Mouse (Mus musculus) erythroblast, embryonic 14.5 days (primary cell): ENCODE data around the gene Ankrd13b.

Source experiments
- GATA1 ChIP-seq: IDR thresholded peaks from 2 replicates; pipeline ENCODE4 v1.6.1; 2012; ENCODE audit warnings: low read length, inconsistent platforms, mixed read lengths
- TAL1 ChIP-seq: IDR thresholded peaks from 3 replicates; pipeline ENCODE4 v1.6.1; 2012; ENCODE audit warnings: low read length, inconsistent platforms, mixed read lengths

DNA sequence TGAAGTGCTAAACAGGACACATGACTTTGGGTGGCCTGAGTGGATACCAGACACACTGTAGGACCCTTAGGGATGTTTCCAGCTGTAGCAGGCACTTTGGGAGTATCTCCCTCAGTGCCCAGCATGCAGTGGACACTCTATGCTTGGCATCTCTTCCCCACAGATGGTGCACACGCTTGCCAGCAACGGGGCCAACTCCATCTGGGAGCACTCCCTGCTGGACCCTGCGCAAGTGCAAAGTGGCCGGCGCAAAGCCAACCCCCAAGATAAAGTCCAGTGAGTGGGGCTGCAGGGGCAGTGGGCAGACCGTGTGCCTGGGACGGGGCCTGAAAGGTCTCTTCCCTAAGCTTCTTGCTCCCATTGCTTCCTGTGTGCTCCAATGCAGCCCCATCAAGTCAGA is 9.9 kb upstream of the Ankrd13b start:
- TF ChIP-seq GATA1 (no peak), TAL1 (no peak)
